Mouse (Mus musculus): ENCODE measurements around the gene Ift172.

The Ift172 gene

DNA sequence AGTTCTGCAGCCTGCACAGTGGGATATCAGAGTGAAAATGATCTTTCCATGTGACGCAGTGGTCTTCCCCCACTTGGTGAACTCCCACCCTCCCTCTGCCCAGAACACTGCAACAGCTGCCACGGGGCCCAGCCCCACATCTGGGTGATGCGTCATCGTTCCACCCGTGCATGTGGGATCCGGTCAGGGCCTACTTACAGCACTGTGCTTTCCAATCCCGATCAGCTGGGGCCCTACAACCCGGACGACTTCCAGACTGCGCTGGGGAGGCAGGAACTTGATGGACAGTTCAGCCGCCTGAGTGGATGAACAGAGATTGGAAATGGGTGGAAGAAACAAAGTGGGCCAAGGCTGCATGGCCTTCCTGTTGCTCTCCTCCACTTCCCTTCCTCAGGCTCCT, 33.3 kb downstream of the Ift172 start:
- DNase-seq (ENCODE audit: low spot score in 2 of 2), result no peak

DNA sequence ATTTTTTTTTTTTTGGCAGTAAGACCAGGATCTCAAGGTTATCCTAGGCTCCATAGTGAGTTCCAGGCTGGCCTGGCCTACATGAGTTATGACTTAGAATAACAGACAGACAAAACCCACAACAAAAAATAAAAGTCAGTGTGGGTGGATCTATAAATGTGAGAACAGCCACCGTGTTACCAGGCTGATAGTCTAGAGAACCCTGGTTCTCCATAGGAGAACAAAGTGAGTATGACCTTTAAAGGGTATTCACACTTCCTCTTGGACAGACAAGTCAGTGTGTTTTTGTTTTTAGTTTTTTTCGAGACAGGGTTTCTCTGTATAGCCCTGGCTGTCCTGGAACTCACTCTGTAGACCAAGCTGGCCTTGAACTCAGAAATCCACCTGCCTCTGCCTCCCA, 34.9 kb downstream of the Ift172 start:
- DNase-seq (ENCODE audit: low spot score in 2 of 2), result no peak

GRCm38 (mm10) chr5:31255381-31255780, 35.5 kb downstream of the Ift172 start:
- DNase-seq (ENCODE audit: low spot score in 2 of 2), result no peak

DNA sequence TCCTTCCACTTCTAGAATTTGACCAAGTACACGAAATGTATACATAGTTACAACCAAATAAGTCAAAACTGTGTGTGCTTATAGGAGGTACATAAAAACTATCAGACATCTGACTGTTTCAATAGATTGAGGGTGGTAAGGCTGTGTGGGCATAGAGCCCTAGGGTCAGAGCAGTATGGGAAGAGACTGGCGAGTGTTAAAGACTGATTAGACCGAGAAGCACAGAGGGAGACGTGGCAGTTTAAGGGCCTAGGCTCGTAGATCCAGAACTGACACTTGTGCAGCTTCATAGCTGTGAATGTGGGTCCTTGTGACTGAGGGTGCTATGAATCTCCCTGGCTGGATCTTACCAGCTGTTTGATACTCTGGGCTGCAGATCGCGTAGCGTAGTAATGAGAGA, 36.0 kb downstream of the Ift172 start:
- no peak for DNase-seq (ENCODE audit: low spot score in 2 of 2)

- no peak for DNase-seq (ENCODE audit: low spot score in 2 of 2)
Observed at GRCm38 (mm10) chr5:31254452-31254851, 36.5 kb downstream of the Ift172 start.

DNA sequence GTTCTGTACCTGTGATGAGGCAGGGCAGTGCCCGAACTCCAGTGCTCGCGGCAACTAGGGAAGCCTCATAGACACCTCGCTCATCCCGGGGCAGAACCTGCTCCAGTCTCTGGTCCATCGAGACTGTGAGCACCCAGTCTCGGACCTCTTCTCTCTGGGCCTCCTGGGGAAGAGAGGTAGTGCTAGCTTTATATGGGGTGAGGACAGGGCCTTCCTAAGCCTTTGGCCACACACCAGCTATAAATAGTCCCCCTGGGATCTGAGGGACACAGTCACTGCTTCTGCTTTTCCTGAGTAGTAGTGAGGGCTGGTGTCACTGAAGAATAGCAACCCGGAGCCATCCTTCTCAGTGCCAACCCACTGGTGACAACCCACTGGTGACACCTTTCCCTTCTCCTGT, 37.1 kb downstream of the Ift172 start:
- no peak for DNase-seq (ENCODE audit: low spot score in 2 of 2)

- DNase-seq (ENCODE audit: low spot score in 2 of 2), result no peak
Observed at GRCm38 (mm10) chr5:31252795-31253545, 37.9 kb downstream of the Ift172 start.

- DNase-seq (ENCODE audit: low spot score in 2 of 2), result no peak
Observed at GRCm38 (mm10) chr5:31252151-31252550, 38.8 kb downstream of the Ift172 start.

- DNase-seq (ENCODE audit: low spot score in 2 of 2), result no peak
Observed at GRCm38 (mm10) chr5:31251541-31252101, 39.3 kb downstream of the Ift172 start, which contains the start of gene Krtcap3. Gene Krtcap3, plus strand, starts transcription at chr5:31251691.

- DNase-seq (ENCODE audit: low spot score in 2 of 2), result no peak
Observed at GRCm38 (mm10) chr5:31250716-31251115, 40.2 kb downstream of the Ift172 start.

DNA sequence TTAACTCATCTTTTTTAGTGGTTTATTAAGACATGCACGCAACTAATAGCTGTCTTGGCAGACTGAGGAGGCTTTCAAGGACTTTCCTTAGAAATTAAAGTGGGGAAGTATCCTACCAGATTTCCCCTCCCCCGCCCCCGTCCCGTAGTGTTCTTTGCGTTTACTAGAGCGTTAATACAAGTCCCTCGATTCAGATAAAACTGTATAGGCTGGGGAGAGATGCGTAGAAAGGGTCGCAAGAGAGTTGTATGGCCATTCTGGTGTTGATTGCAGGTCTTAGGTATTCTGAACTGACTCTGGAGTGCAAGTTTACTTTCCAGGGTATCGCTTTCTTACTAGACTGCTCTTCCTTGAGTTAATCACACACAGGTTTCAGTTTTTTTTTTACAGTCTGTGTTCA, 48.7 kb downstream of the Ift172 start:
- no peak for DNase-seq (ENCODE audit: low spot score in 2 of 2)

GRCm38 (mm10) chr5:31241522-31242034, 49.3 kb downstream of the Ift172 start:
- DNase-seq (ENCODE audit: low spot score in 2 of 2), result no peak

GRCm38 (mm10) chr5:31240637-31241521, 50.0 kb downstream of the Ift172 start, which contains the start of the genes Nrbp1 and Gm9970:
Gene Nrbp1, plus strand, starts transcription at chr5:31240864.
Gene Gm9970, minus strand, starts transcription at chr5:31241232.
- peak; percentile 93 to 94 for DNase-seq (ENCODE audit: low spot score in 2 of 2)

- no peak for DNase-seq (ENCODE audit: low spot score in 2 of 2)
Observed at GRCm38 (mm10) chr5:31226641-31227040, 64.3 kb downstream of the Ift172 start.

GRCm38 (mm10) chr5:31222696-31223095, 68.2 kb downstream of the Ift172 start:
- no peak for DNase-seq (ENCODE audit: low spot score in 2 of 2)

GRCm38 (mm10) chr5:31221304-31221945, 69.5 kb downstream of the Ift172 start:
- peak; percentile 31 to 35 for DNase-seq (ENCODE audit: low spot score in 2 of 2)

GRCm38 (mm10) chr5:31220448-31221303, 70.2 kb downstream of the Ift172 start, which contains the start of gene Ppm1g:
Gene Ppm1g, minus strand, starts transcription at chr5:31220687.
- DNase-seq (ENCODE audit: low spot score in 2 of 2), result peak; percentile 94 to 98

DNA sequence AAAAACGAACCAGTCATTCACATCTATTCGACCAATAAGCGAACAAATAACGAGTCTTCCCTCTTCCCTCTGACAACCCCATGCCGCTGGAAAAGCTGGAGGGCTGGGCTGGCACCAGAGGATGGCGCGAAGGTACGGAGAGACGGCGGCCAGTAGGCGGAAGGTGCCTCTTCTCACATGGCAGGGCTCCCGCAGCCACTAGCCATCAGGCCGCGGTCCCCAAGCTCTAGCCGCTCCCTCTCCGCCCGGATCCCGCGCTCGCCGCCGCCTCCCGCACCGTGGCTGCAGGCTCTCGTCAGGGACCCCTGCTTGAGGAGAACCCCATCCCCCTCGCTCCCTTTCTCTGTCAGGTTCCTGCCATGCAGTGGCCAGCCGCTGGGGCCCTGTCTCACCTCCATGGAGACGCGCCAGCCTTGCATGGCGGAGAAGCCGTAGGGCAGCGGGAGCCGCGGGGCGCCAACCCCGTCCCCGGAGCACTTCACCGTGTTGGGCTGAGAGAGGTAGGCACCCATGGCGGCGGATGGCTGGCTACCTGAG, 70.9 kb downstream of the Ift172 start:
- no peak for DNase-seq (ENCODE audit: low spot score in 2 of 2)

GRCm38 (mm10) chr5:31219474-31219873, 71.4 kb downstream of the Ift172 start:
- no peak for DNase-seq (ENCODE audit: low spot score in 2 of 2)

DNA sequence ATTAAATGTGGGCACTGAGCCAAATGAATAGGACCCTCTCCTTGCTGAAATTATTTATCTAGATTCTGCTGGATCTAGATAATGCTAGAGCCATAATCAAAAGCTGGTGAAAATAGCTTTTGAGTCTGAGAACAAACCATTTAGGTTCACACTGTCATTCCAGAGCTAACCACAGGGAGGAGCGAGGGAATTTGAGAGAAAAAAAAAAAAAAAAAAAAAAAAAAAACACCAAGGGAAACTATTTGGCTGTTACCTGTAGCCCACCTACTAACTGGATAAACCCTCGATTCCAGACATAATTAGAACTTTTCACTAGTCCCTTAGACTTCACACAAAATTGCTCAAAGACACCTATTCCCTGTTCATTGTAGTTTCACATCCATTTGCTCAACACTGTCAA, 71.8 kb downstream of the Ift172 start:
- no peak for DNase-seq (ENCODE audit: low spot score in 2 of 2)

All from thymus, postnatal 10 days (tissue).